Mouse (Mus musculus) small intestine, adult 2 months (tissue): ENCODE data around the gene Aebp1. TPM values are rescaled to one million over a fixed set of nuclear protein-coding genes. Genes with fewer than 3 reads are reported as not detected.
A peak's percentile ranks its signal among the peaks of the same experiment; 100 is the strongest.

Experiments used
- H3K27ac ChIP-seq: fragments of 200-500 bp; 2 replicates; pipeline ENCODE4 v1.5.1; 2012; ENCODE audit warnings: low read depth, low read length, control low read depth, inconsistent platforms; ENCODE audit not compliant: insufficient read depth
- H3K27me3 ChIP-seq: fragments of 200-500 bp; 2 replicates; pipeline ENCODE4 v1.6.1; 2012; ENCODE audit warnings: mild to moderate bottlenecking, moderate library complexity, low read length, inconsistent platforms; ENCODE audit not compliant: control insufficient read depth, insufficient read depth
- H3K36me3 ChIP-seq: fragments of 200-500 bp; 2 replicates; pipeline ENCODE4 v1.6.1; 2012; ENCODE audit warnings: mild to moderate bottlenecking, low read length, control low read depth, inconsistent platforms; ENCODE audit not compliant: control insufficient read depth, insufficient read depth
- H3K4me1 ChIP-seq: fragments of 200-500 bp; 2 replicates; pipeline ENCODE4 v1.6.1; 2012; ENCODE audit warnings: low read length, inconsistent platforms, mixed read lengths; ENCODE audit not compliant: control insufficient read depth, insufficient read depth, insufficient read length
- H3K4me3 ChIP-seq: fragments of 200-500 bp; 2 replicates; pipeline ENCODE4 v1.5.1; 2012; ENCODE audit warnings: low read depth, mild to moderate bottlenecking, control low read depth, inconsistent platforms, low read length, moderate library complexity
- CTCF ChIP-seq: fragments of 200-500 bp; IDR thresholded peaks from 2 replicates; pipeline ENCODE4 v1.5.1; 2012; ENCODE audit warnings: low read depth, mild to moderate bottlenecking, control low read depth, inconsistent platforms, low read length, moderate library complexity, mixed read lengths; ENCODE audit not compliant: insufficient replicate concordance, insufficient read length; ENCODE audit errors: extremely low read depth
- POLR2A ChIP-seq: fragments of 200-500 bp; IDR thresholded peaks from 2 replicates; pipeline ENCODE4 v1.6.1; 2012; ENCODE audit warnings: low read depth, mild to moderate bottlenecking, control low read depth, inconsistent platforms, low read length, moderate library complexity
- WGBS: fragments of 180-500 bp; shearing (Covaris S2); methylation state at CpG from one replicate; pipeline ENCODE4 v1.1.7; 2018; 5-methylcytosine and 5-hydroxymethylcytosine counted together
- polyA plus RNA-seq: library from polyadenylated mRNA; depleted of rRNA; stranded (reverse); fragments of >200 nt; gene quantifications from 2 replicates; pipeline ENCODE4 v1.2.3, GENCODE M21; 2012

Aebp1 gene
- polyA plus RNA-seq, 1 experiment, result 14.2 TPM

DNA sequence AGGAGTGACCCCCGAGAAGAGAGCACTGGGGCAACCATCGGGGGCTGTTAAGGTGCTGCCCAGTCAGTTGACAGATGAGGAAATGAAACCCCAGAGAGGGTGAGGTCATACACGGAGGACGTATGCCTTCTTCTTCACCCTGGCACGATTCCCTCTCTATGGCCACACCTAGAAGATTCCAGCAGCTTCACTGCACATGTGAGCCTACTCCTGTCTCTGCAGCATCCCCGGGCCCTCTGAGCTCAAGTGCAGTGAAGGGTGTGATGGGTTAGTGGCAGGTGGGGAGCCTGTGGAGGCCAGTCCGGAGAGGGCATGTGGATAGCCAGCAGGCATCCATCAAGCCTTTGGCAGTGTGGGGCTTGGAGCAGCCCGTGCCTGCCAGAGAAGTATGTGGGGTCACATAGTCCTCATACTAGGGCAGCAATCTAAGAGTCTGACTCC is 30.4 kb downstream of the Aebp1 start:
- H3K27ac ChIP-seq, result no peak overlapping the region
- WGBS, result 26% methylated on average over 8 of the region's 8 CpGs
- H3K36me3 ChIP-seq, result no peaks in the 10 kb centered on the region
- H3K4me1 ChIP-seq, result peaks cover 32% of the 10 kb centered on the region
- H3K27me3 ChIP-seq, result no peaks in the 10 kb centered on the region
- no peak for TF ChIP-seq POLR2A
- no peak overlapping the region for H3K4me3 ChIP-seq

DNA sequence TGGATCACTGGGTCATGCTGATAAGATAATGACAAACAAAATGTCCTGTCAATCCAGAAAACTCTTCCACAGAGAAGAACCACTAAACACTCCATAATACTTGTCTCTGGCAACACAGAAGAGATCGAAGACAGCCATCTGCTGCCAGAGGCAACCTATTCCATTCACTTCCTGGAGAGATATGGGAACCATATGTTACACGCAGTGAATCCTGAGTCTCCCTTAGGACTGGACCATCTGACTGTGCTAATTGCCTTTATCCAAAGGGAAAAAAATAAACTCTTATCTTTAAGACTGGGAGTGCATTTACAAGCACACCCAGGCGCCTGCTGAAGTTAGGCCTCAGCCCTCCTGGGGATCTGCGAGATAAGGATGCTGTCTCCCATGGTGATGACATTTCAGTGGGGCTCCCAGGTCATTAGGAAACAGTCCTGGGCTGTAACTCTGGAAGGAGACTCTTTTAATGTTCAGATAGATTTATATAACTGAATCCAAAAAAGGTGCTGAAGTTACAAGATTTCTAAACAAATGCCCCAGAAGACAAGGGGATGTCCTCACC is 31.1 kb downstream of the Aebp1 start:
- no peaks in the 10 kb centered on the region for H3K27me3 ChIP-seq
- no peaks in the 10 kb centered on the region for H3K36me3 ChIP-seq
- peaks cover 38% of the 10 kb centered on the region for H3K4me1 ChIP-seq
- 24% methylated on average over 4 of the region's 4 CpGs for WGBS
- no peak for TF ChIP-seq CTCF
- TF ChIP-seq POLR2A, result no peak
- no peak overlapping the region for H3K27ac ChIP-seq
- H3K4me3 ChIP-seq, result no peak overlapping the region

DNA sequence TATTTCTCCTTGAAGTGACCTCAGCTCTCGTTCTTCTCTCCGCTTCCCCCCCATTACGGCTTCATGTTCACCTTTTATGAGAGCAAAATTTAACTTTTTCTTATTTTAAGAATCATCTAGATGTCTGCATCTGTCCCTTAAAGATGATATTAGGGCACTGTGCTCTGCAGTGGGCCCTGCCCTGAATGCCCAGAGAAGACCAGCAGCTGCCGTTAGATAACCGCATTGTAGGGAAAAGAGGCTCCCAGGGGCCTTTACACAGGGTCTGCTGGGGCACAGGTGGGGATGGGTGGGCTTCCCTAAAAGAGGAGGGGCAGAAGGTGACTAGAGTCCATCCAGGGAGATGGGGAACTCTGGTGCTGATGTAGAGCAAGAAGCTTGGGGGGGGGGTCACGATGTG is 32.1 kb downstream of the Aebp1 start:
- H3K27ac ChIP-seq, result no peak overlapping the region
- 95% methylated on average over 6 of the region's 6 CpGs for WGBS
- H3K4me3 ChIP-seq, result no peak overlapping the region
- no peak for TF ChIP-seq CTCF
- TF ChIP-seq POLR2A, result no peak
- H3K36me3 ChIP-seq, result no peaks in the 10 kb centered on the region
- peaks cover 48% of the 10 kb centered on the region for H3K4me1 ChIP-seq
- no peaks in the 10 kb centered on the region for H3K27me3 ChIP-seq

DNA sequence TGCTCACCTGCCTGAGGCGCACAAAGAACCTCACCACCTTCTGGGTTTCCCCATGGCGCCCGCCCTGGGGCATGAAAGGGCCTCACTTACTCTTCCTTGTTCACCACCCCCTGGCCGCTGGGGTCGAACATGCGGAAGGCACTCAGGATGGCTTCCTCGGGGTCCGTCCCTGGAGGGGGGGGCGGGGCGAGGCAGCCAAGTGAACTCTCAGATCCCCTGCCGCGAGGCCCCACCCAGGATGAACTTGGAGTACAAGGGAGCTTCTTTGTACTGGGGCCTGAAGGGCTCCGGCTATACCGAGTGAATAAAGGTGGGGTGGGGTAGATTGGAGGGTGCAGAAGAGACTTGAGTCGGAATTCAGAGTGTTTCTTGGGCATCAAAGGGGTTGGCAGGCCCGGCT is 35.5 kb downstream of the Aebp1 start:
- TF ChIP-seq CTCF, result no peak
- no peak for TF ChIP-seq POLR2A
- Histone ChIP-seq H3K36me3 (no peaks in the 10 kb centered on the region), H3K27ac (no peak overlapping the region), H3K27me3 (no peaks in the 10 kb centered on the region), H3K4me3 (peak overlapping the region; percentile 31), H3K4me1 (peaks cover 53% of the 10 kb centered on the region)
- 29% methylated on average over 16 of the region's 16 CpGs for WGBS

DNA sequence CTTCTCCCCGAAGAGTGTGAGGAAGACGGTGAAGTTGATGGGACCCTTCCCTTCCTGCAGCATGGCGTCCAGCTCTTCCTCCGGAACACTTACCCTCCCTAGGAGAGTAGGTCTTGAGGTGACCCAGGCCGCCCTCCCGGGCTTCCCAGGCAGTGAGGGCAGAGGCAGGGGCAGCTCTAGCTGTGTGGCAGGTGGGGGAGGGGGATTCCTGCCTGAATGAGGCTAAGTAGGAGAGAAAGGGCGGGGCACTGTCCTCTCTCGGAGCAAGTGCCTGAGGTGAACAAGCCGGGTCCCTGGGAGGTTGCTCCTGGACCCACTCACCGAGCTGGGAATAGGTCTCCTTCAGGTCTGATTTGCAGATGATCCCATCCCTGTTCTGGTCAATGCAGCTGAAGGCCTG is 36.1 kb downstream of the Aebp1 start:
- Histone ChIP-seq H3K36me3 (no peaks in the 10 kb centered on the region), H3K27ac (peak overlapping the region; percentile 32; the same call in 1 of the 2 replicates), H3K27me3 (no peaks in the 10 kb centered on the region), H3K4me1 (peaks cover 48% of the 10 kb centered on the region), H3K4me3 (peak overlapping the region; percentile 31)
- WGBS, result 49% methylated on average over 10 of the region's 10 CpGs
- TF ChIP-seq POLR2A (no peak), CTCF (no peak)

DNA sequence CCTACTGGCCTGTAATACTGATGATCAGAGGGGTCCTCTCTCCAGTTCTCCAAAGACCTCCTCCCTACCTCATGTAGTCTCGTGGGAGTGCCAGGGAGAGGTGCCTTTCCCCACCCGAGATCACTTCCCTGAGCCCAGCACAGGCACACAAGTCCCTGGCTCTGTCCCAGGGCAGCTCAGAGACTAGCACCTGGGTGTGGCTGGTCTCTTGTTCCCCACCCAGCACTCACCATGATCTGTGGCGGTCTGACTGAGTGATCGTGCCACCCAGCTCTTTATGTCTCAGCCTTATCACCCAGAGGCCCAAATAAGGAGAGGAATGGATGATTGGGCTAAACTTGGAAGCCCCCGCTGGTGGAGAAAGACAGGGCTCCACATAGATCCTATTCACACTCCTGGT is 36.8 kb downstream of the Aebp1 start, which contains the start of gene Myl7:
TSS of gene Myl7 (minus strand) at position 252 of the 400 bp plus-strand sequence.
- no peak for TF ChIP-seq CTCF
- no peak for TF ChIP-seq POLR2A
- H3K4me1 ChIP-seq, result peaks cover 44% of the 10 kb centered on the region
- H3K27me3 ChIP-seq, result no peaks in the 10 kb centered on the region
- no peaks in the 10 kb centered on the region for H3K36me3 ChIP-seq
- WGBS, result 26% methylated on average over 5 of the region's 5 CpGs
- peak within 1 kb of the TSS; percentile 32; the same call in 1 of the 2 replicates for H3K27ac ChIP-seq
- peak within 1 kb of the TSS; percentile 31 for H3K4me3 ChIP-seq

DNA sequence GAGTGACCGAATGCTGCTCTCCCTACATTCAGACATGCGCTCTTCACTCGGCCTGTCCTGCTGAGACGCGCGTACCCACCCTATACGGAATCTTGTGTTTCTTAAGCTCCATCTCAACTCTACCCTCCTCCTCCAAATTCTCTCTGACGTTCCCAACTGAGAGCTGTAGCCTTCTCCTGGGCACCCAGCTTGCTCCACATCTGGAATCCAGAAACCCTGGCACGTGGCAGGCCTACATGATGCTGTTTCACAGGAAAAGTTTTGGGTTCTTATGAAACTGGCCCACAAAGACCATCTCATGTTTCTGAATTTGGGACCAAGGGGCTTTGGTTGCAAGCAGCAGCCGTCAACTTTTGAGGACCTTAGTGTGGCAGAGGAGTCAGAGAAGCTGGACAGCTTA is 37.5 kb downstream of the Aebp1 start:
- 97% methylated on average over 10 of the region's 10 CpGs for whole genome bisulfite sequencing
- no peak overlapping the region for H3K4me3 ChIP-seq
- no peaks in the 10 kb centered on the region for H3K36me3 ChIP-seq
- peaks cover 41% of the 10 kb centered on the region for H3K4me1 ChIP-seq
- H3K27ac ChIP-seq, result no peak overlapping the region
- no peaks in the 10 kb centered on the region for H3K27me3 ChIP-seq
- TF ChIP-seq POLR2A, result no peak
- no peak for TF ChIP-seq CTCF
